Mouse (Mus musculus) neural tube, embryonic 12.5 days (tissue): ENCODE data around the gene Man2a2. TPM values are rescaled to one million over a fixed set of nuclear protein-coding genes. Genes with fewer than 3 reads are reported as not detected.

ENCODE experiments used
- ATAC-seq: fragments of 200-750 bp; cut with Nextera tagmentation; 2 replicates; pipeline ENCODE4 v1.8.0; 2017; ENCODE audit warnings: low read depth, mild to moderate bottlenecking, moderate TSS enrichment, moderate library complexity; ENCODE audit not compliant: low FRiP score
- H3K27ac ChIP-seq: fragments of 300-500 bp; sonication (generic); 2 replicates; pipeline ENCODE4 v1.5.1; 2016
- H3K27me3 ChIP-seq: fragments of 300-500 bp; sonication (generic); replicated peaks from 2 replicates; pipeline ENCODE4 v1.6.1; 2016; ENCODE audit warnings: mild to moderate bottlenecking
- H3K36me3 ChIP-seq: fragments of 300-500 bp; sonication (generic); 2 replicates; pipeline ENCODE4 v1.6.1; 2016; ENCODE audit warnings: mild to moderate bottlenecking
- H3K4me1 ChIP-seq: fragments of 300-500 bp; sonication (generic); 2 replicates; pipeline ENCODE4 v1.6.1; 2016
- H3K4me2 ChIP-seq: fragments of 300-500 bp; sonication (generic); replicated peaks from 2 replicates; pipeline ENCODE4 v1.6.1; 2016; ENCODE audit warnings: mild to moderate bottlenecking
- H3K4me3 ChIP-seq: fragments of 300-500 bp; sonication (generic); 2 replicates; pipeline ENCODE4 v1.5.1; 2016
- H3K9ac ChIP-seq: fragments of 300-500 bp; sonication (generic); 2 replicates; pipeline ENCODE4 v1.6.1; 2016; ENCODE audit warnings: mild to moderate bottlenecking
- H3K9me3 ChIP-seq: fragments of 300-500 bp; sonication (generic); 2 replicates; pipeline ENCODE4 v1.6.1; 2016; ENCODE audit warnings: mild to moderate bottlenecking
- WGBS: fragments of 180-500 bp; shearing (Covaris S2); methylation state at CpG from one replicate; pipeline ENCODE4 v1.1.7; 2016; 5-methylcytosine and 5-hydroxymethylcytosine counted together
- polyA plus RNA-seq: library from polyadenylated mRNA; unstranded; fragments of >200 nt; fragmentation: Nextera tagmentation; extraction: Ambion mirVana; gene quantifications from 2 replicates; pipeline ENCODE4 v1.2.1, GENCODE M21; 2016

Gene Man2a2
- polyA plus RNA-seq, 1 experiment from 2014 or later: 25.5 TPM

- no peak overlapping the region for H3K4me2 ChIP-seq
Observed at GRCm38 (mm10) chr7:80406186-80406585, 35.0 kb upstream of the Man2a2 start.

DNA sequence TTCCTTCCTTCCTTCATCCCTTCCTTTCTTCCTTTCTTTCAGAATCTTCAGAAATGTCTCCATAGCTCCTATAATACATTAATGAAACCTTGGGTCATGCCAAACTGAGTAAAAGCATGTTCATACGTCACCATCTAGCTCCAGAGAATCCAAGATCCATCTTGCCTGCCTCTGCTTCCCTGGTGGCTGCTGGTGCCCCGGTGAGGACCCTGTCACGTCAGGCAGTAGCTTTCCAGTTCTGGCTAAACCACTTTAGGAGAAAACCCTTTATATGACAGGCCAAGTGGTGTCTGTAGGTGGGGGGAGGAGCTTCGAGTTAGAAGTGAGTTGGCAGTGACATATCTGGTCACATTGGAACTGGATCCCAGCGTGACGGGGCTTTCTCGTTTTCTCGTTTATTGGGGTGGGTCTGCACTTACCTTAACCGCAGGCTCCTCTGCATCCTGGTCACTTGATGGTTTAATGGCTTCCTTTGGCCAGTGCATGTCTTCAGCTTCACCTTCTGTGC is 34.1 kb upstream of the Man2a2 start, which contains the start of gene Furin:
TSS of gene Furin (minus strand) at position 249 of the 508 bp plus-strand sequence.
- no peak for ATAC-seq
- 73% methylated on average over 9 of the region's 9 CpGs for WGBS
- Histone ChIP-seq H3K4me3 (no peak within 1 kb of the TSS), H3K27ac (no peak within 1 kb of the TSS), H3K4me1 (peaks cover 16% of the 10 kb centered on the region), H3K4me2 (no peak within 1 kb of the TSS), H3K36me3 (no peaks in the 10 kb centered on the region), H3K9me3 (no peaks in the 10 kb centered on the region), H3K27me3 (peaks cover 14% of the 10 kb centered on the region), H3K9ac (no peak within 1 kb of the TSS)

More at GRCm38 (mm10) chr7:80406186-80406585, 35.0 kb upstream of the Man2a2 start:
- 92% methylated on average over 3 of the region's 3 CpGs for WGBS
- H3K4me1 ChIP-seq: peaks cover 8% of the 10 kb centered on the region
- no peaks in the 10 kb centered on the region for H3K9me3 ChIP-seq
- ATAC-seq: no peak
- no peak overlapping the region for H3K4me3 ChIP-seq
- H3K36me3 ChIP-seq: no peaks in the 10 kb centered on the region
- no peak overlapping the region for H3K27ac ChIP-seq
- H3K27me3 ChIP-seq: peaks cover 14% of the 10 kb centered on the region
- no peak overlapping the region for H3K9ac ChIP-seq

- Histone ChIP-seq H3K9me3 (no peaks in the 10 kb centered on the region), H3K4me2 (no peak overlapping the region), H3K27ac (no peak overlapping the region), H3K36me3 (no peaks in the 10 kb centered on the region), H3K27me3 (peaks cover 14% of the 10 kb centered on the region), H3K4me3 (no peak overlapping the region), H3K4me1 (peaks cover 21% of the 10 kb centered on the region), H3K9ac (no peak overlapping the region)
- ATAC-seq: no peak
- WGBS: 70% methylated on average over 7 of the region's 7 CpGs
Observed at GRCm38 (mm10) chr7:80404101-80404894, 33.1 kb upstream of the Man2a2 start.

DNA sequence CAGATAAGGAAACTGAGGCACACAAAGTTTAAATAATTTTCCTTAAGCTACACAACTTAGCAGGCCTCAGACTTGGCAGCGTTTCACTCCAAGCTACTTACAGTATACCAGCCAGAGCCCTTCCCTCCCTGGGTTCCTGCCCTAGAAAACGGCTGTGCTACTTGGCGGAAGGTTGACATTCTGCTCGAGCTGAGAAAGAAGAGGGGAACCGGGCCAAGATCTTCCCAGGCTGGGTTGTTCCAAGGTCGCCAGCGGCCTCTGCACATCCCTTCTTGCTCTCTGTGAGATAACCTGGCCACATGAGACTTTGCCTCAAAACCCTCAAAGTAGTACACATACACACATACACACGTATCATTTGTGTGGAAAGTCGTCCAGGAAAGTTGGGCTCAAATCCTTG is 32.4 kb upstream of the Man2a2 start:
- no peak for ATAC-seq
- 59% methylated on average over 9 of the region's 9 CpGs for WGBS
- H3K4me2 ChIP-seq: peak overlapping the region; percentile 85
- H3K27ac ChIP-seq: no peak overlapping the region
- H3K4me3 ChIP-seq: no peak overlapping the region
- H3K4me1 ChIP-seq: peaks cover 21% of the 10 kb centered on the region
- no peaks in the 10 kb centered on the region for H3K36me3 ChIP-seq
- H3K27me3 ChIP-seq: peaks cover 14% of the 10 kb centered on the region
- no peak overlapping the region for H3K9ac ChIP-seq
- no peaks in the 10 kb centered on the region for H3K9me3 ChIP-seq

- Histone ChIP-seq H3K36me3 (peaks cover 6% of the 10 kb centered on the region), H3K27me3 (peaks cover 14% of the 10 kb centered on the region), H3K4me2 (peak overlapping the region; percentile 96), H3K9me3 (no peaks in the 10 kb centered on the region), H3K4me1 (peaks cover 21% of the 10 kb centered on the region), H3K9ac (peak overlapping the region; percentile 94), H3K27ac (no peak overlapping the region), H3K4me3 (peak overlapping the region; percentile 94)
- under 1% methylated on average over 54 of the region's 92 CpGs for WGBS
- ATAC-seq: peak; percentile 79
Observed at GRCm38 (mm10) chr7:80402651-80403321, 31.6 kb upstream of the Man2a2 start.

- H3K4me1 ChIP-seq: peaks cover 21% of the 10 kb centered on the region
- under 1% methylated on average over 101 of the region's 102 CpGs for WGBS
- peaks cover 13% of the 10 kb centered on the region for H3K36me3 ChIP-seq
- H3K27ac ChIP-seq: 0 out of 2 replicates have a peak overlapping the region, but pooled peaks have one; percentile 32
- ATAC-seq: peak; percentile 60
- H3K9ac ChIP-seq: peak overlapping the region; percentile 94
- H3K4me2 ChIP-seq: peak overlapping the region; percentile 96
- H3K9me3 ChIP-seq: no peaks in the 10 kb centered on the region
- H3K4me3 ChIP-seq: peak overlapping the region; percentile 94
- peaks cover 14% of the 10 kb centered on the region for H3K27me3 ChIP-seq
Observed at GRCm38 (mm10) chr7:80401860-80402641, 30.9 kb upstream of the Man2a2 start.

DNA sequence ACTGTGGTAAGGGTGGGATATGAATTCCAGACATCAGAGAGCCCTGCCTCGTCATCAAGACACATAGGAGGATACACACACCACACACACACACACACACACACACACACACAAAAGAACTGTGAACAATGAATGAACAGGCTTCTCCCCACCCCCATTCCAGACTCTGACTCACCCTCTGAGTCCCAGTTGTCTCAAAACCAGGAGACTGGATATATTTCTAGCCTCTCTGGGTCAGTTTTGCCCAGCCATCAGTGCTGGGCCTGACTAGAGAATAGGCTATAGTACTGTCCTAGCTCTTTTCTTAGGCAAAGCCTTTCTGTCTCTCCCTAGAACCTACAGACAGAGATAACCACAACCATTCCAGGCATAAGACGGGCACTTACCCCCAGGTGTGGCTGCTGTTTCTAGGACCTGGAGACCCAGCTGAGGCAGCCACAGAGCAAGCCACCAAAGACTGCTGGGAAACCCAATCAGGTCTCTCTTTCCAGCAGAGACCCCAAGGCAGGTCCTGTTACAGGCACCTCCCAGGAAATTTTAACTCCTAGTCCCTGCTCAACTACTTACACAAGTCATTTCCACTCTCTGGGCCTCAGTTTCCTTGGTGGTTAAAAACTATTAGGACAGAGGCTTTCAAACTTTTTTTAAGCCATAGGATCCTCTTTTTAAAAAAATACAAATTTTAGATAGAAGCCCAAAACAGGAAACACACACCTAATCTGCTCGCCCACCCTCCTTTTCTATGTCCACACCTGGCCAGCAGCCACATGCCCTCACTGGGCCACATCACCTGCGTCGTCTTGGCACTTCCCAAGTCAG is 30.1 kb upstream of the Man2a2 start:
- H3K4me2 ChIP-seq: peak overlapping the region; percentile 96
- H3K9ac ChIP-seq: peak overlapping the region; percentile 94
- H3K4me1 ChIP-seq: peaks cover 21% of the 10 kb centered on the region
- H3K27me3 ChIP-seq: peaks cover 14% of the 10 kb centered on the region
- no peak overlapping the region for H3K27ac ChIP-seq
- H3K36me3 ChIP-seq: peaks cover 20% of the 10 kb centered on the region
- ATAC-seq: no peak
- 30% methylated on average over 5 of the region's 5 CpGs for WGBS
- no peaks in the 10 kb centered on the region for H3K9me3 ChIP-seq
- peak overlapping the region; percentile 94 for H3K4me3 ChIP-seq

DNA sequence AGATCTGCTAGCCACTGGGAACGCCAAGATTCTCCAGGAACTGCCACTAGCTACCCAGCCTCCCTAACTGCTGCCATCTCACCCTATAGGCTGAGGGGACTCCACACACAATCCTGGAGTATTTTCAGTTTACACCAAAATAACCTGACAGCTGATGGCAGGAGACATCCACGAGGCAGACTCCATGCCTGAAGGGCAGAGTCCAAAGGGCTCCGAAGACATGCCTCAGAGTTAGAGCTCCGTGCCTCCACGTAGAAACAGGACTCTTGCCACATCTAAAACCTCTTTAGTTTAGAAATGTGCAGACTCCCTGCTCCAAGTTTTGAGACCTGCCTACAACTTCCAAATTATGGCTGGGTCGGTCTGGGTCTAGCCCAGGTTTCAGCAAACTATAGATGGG is 29.4 kb upstream of the Man2a2 start:
- Histone ChIP-seq H3K27ac (no peak overlapping the region), H3K9me3 (no peaks in the 10 kb centered on the region), H3K27me3 (peaks cover 14% of the 10 kb centered on the region), H3K9ac (0 out of 2 replicates have a peak overlapping the region, but pooled peaks have one; percentile 17), H3K4me1 (peaks cover 21% of the 10 kb centered on the region), H3K4me2 (peak overlapping the region; percentile 96), H3K4me3 (no peak overlapping the region), H3K36me3 (peaks cover 24% of the 10 kb centered on the region)
- no peak for ATAC-seq
- 81% methylated on average over 6 of the region's 6 CpGs for WGBS

- 63% methylated on average over 5 of the region's 5 CpGs for WGBS
- Histone ChIP-seq H3K4me2 (no peak overlapping the region), H3K4me3 (no peak overlapping the region), H3K4me1 (peaks cover 21% of the 10 kb centered on the region), H3K36me3 (peaks cover 29% of the 10 kb centered on the region), H3K27me3 (peaks cover 14% of the 10 kb centered on the region), H3K9me3 (no peaks in the 10 kb centered on the region), H3K27ac (no peak overlapping the region), H3K9ac (no peak overlapping the region)
- no peak for ATAC-seq
Observed at GRCm38 (mm10) chr7:80400099-80400498, 28.9 kb upstream of the Man2a2 start.

- H3K9ac ChIP-seq: no peak overlapping the region
- ATAC-seq: no peak
- 78% methylated on average over 9 of the region's 9 CpGs for WGBS
Observed at GRCm38 (mm10) chr7:80398654-80399444, 27.7 kb upstream of the Man2a2 start.

More at GRCm38 (mm10) chr7:80398654-80399444, 27.7 kb upstream of the Man2a2 start:
- H3K9me3 ChIP-seq: no peaks in the 10 kb centered on the region
- no peak overlapping the region for H3K27ac ChIP-seq
- no peak overlapping the region for H3K4me2 ChIP-seq
- peaks cover 21% of the 10 kb centered on the region for H3K4me1 ChIP-seq
- H3K36me3 ChIP-seq: peaks cover 36% of the 10 kb centered on the region
- H3K27me3 ChIP-seq: peaks cover 6% of the 10 kb centered on the region
- no peak overlapping the region for H3K4me3 ChIP-seq
